Mouse (Mus musculus) retina, adult 2 months (tissue): ENCODE results near the gene Olfr1462.

Experiments used
- DNase-seq: peaks from one replicate; pipeline ENCODE4 v3.0.0-alpha.2; 2012; ENCODE audit warnings: low read depth, low spot score

The Olfr1462 gene

DNA sequence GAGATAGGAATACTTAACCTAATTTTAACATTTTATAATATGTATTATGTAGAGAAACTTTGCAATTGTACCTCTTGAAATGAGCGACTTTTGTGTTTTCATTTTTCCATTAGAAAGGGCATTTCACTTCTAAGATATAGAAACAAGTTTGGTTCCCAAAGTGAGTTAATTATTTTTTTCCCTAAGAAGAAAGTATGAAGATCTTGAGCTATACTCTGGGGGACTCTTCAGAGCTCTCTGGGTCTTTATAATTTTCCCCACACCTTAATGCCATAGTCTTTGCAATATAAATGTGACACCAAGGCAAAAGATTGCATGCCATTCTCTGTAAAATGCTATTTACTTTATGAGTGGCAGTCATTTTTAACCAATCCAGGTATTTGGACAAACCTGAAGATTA lies at the start of gene Olfr1462:
Olfr1462 (plus strand) TSS at position 301 of the 400 bp plus-strand sequence.
- DNase-seq, result no peak

DNA sequence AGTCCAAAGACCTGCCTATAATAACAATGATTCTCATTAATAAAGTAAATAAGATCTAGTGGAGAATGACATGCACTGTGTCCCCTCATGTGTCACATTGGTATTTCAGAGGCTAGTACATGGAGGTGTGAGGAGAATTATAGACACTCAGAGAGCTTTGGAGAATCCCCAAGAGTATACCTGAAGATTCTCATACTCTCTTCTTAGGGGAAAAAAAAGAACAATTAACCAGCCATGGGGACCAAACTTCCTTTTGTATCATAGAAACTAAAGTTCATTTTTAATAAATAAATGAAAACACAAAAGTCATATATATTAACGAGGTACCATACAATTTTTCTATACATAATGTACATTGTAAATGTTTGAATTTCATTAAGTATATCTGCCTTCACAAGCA lies 36.1 kb upstream of the Olfr1462 start, which contains the start of gene Olfr1459:
Olfr1459 (minus strand) TSS at position 101 of the 400 bp plus-strand sequence.
- no peak for DNase-seq

DNA sequence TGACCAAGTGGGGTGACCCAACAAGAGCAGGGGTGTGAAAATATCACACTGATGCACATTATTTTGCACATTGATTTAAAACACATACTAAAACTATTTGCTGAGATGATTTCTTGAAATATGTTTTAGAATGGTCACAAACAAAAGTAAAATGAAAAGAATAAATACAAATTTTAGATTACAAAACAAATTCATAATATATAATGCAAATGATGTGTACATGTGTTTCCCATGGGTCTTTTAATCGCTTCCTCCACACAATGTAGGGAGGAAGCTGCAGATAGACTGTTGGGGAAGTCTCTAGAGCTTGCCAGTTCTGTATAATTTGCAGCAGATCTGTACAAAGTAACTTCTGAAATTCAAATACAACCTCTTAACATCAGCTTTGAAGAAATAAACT lies 22.8 kb upstream of the Olfr1462 start, which contains the start of gene Olfr1461:
Olfr1461 (plus strand) TSS at position 301 of the 400 bp plus-strand sequence.
- DNase-seq, result no peak

DNA sequence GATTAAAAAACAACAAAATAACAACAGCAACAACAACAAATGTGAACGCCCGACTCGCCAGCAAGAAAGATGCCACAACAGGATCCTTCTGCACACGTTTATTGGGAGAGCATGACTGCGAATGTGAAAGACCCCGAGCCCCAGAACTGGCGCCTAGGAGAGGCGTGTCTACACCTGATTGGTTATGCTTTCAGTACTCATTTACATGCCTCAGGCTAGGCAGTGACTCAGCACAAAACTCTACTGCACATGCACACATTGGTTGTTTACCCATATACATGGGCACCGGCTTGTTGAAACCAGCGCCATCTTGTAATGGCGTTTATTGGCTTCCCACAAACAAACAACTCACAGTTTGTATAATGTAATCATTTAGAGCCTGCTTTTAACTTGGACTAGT lies 36.1 kb downstream of the Olfr1462 start:
- no peak for DNase-seq

DNA sequence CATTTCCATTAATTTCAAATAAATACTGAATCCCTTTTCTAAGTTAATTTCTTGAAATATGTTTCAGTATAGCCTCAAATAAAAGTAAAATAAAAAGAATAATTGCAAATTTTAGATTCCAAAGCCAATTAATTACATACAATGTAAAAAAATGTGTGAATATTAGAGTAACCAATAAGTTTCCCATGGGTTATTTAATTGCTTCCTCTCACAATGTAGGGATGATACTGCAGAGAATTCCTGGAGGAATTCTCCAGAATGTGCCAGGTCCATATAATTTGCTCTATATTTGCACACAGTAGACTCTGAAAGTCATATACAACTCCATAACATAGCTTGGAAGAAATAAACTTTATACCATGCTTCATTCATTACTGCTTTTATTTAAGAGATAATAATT lies 45.5 kb downstream of the Olfr1462 start, which contains the start of gene Olfr1463:
Olfr1463 (plus strand) TSS at position 301 of the 400 bp plus-strand sequence.
- DNase-seq, result no peak
